Mouse (Mus musculus): ENCODE data around the gene Dnal1.
A peak's percentile ranks its signal among the peaks of the same experiment; 100 is the strongest.

DNA sequence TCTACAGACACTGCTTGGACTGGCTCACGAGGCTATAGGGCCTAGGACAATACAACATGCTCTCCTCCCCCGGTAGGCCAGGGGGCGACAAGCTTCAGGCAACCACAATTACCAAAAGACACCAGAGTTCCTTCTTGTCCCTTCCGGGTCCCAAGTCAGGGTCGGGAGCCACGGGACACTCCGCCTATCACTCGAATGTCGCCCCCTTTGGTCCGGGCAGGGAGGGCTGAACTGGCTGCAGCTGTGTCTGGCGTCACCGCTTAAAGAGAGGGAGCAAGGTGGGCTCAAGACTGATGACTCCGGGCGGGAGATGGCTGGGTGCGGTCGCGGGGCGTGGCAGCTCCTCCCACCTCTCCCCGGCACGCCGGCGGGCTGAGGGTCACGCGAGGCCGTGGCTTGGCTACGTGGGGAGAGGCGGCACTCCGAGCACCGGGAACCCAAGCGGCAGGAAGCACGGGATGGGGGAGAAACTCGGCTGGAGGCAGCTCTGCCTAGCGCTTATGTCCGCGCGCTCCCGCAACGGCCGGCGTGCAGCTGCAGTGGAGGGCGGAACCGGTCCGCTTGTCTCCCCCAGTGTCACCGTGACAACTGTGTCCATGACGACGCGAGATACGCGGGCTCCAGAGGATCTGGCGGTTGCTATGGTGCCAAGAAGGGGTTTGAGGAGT lies 33.9 kb downstream of the Dnal1 start, which contains the start of gene Pnma1:
- TF ChIP-seq POLR2A (IDR thresholded peaks at IDR 0.05; ENCODE audit: control insufficient read depth in 1 of 2, insufficient read depth in 1 of 2, low read depth in 1 of 2, low read length in 2 of 2, poor library complexity in 1 of 2) (no peak), ZC3H11A (IDR thresholded peaks at IDR 0.05; ENCODE audit: low read depth, low read length) (no peak), CTCF (IDR thresholded peaks at IDR 0.05 in 2 of 3, conservative IDR thresholded peaks at IDR 0.05 in 1 of 3; ENCODE audit: control insufficient read depth in 1 of 3, insufficient read depth in 1 of 3, low read depth in 2 of 3, low read length in 3 of 3, poor library complexity in 1 of 3, severe bottlenecking in 1 of 3) (peak in 2 of 3 experiments; percentile 27 to 28; a peak in 3 of 6 replicates)
